Mouse (Mus musculus): ENCODE measurements around the gene Gm36079. TPM values are rescaled to one million over a fixed set of nuclear protein-coding genes. Genes with fewer than 3 reads are reported as not detected.
"Not testable (repeated sequence)": the region's sequence is repeated elsewhere in the genome, so short reads cannot be mapped to it uniquely, and the experiment has no call there.

Gene Gm36079
- polyA plus RNA-seq, 1 experiment from 2014 or later: not detected

- WGBS: 0% methylated on average over 3 of the region's 10 CpGs
- H3K27me3 ChIP-seq (ENCODE audit: poor library complexity, severe bottlenecking): peaks cover 45% of the 10 kb centered on the region
- H3K27ac ChIP-seq; H3K36me3 ChIP-seq (replicated peaks); H3K4me3 ChIP-seq; H3K9me3 ChIP-seq; H3K4me1 ChIP-seq; DNase-seq (ENCODE audit: extremely low spot score, low spot score): not testable (repeated sequence)
Observed at GRCm38 (mm10) chr13:120034637-120035036, 7.8 kb upstream of the Gm36079 start.

GRCm38 (mm10) chr13:120033516-120034190 is 6.8 kb upstream of the Gm36079 start:
- WGBS: 2% methylated on average over 19 of the region's 19 CpGs
- not testable (repeated sequence) for H3K36me3 ChIP-seq (replicated peaks); H3K4me1 ChIP-seq; H3K9me3 ChIP-seq; H3K27ac ChIP-seq; H3K4me3 ChIP-seq
- peak; percentile 14 for DNase-seq (ENCODE audit: extremely low spot score, low spot score)
- H3K27me3 ChIP-seq (ENCODE audit: poor library complexity, severe bottlenecking): peaks cover 41% of the 10 kb centered on the region

- H3K36me3 ChIP-seq (replicated peaks); H3K4me1 ChIP-seq; H3K27ac ChIP-seq; H3K4me3 ChIP-seq; H3K9me3 ChIP-seq; DNase-seq (ENCODE audit: extremely low spot score, low spot score): not testable (repeated sequence)
- H3K27me3 ChIP-seq (ENCODE audit: poor library complexity, severe bottlenecking): peaks cover 33% of the 10 kb centered on the region
- WGBS: 3% methylated on average over 16 of the region's 16 CpGs
Observed at GRCm38 (mm10) chr13:120031676-120032075, 4.9 kb upstream of the Gm36079 start.

GRCm38 (mm10) chr13:120027368-120027767 is 557 bp upstream of the Gm36079 start:
- not testable (repeated sequence) for H3K9me3 ChIP-seq; H3K4me1 ChIP-seq; H3K4me3 ChIP-seq; H3K36me3 ChIP-seq (replicated peaks); H3K27ac ChIP-seq
- peaks cover 44% of the 10 kb centered on the region for H3K27me3 ChIP-seq (ENCODE audit: poor library complexity, severe bottlenecking)
- WGBS: 1% methylated on average over 11 of the region's 11 CpGs
- peak; percentile 14 for DNase-seq (ENCODE audit: extremely low spot score, low spot score)

GRCm38 (mm10) chr13:120026373-120026772 is 438 bp downstream of the Gm36079 start:
- H3K4me1 ChIP-seq; H3K4me3 ChIP-seq; H3K9me3 ChIP-seq; H3K36me3 ChIP-seq (replicated peaks); H3K27ac ChIP-seq; DNase-seq (ENCODE audit: extremely low spot score, low spot score): not testable (repeated sequence)
- WGBS: 0% methylated on average over 3 of the region's 13 CpGs
- peaks cover 41% of the 10 kb centered on the region for H3K27me3 ChIP-seq (ENCODE audit: poor library complexity, severe bottlenecking)

GRCm38 (mm10) chr13:120025576-120025975 is 1.2 kb downstream of the Gm36079 start:
- peaks cover 41% of the 10 kb centered on the region for H3K27me3 ChIP-seq (ENCODE audit: poor library complexity, severe bottlenecking)
- H3K27ac ChIP-seq; H3K4me3 ChIP-seq; H3K4me1 ChIP-seq; H3K36me3 ChIP-seq (replicated peaks); H3K9me3 ChIP-seq: not testable (repeated sequence)
- peak; percentile 12 for DNase-seq (ENCODE audit: extremely low spot score, low spot score)
- WGBS: 8% methylated on average over 4 of the region's 4 CpGs

GRCm38 (mm10) chr13:120025004-120025403 is 1.8 kb downstream of the Gm36079 start:
- not testable (repeated sequence) for H3K4me1 ChIP-seq; H3K9me3 ChIP-seq; H3K36me3 ChIP-seq (replicated peaks); H3K4me3 ChIP-seq; H3K27ac ChIP-seq
- DNase-seq (ENCODE audit: extremely low spot score, low spot score): peak; percentile 13
- peaks cover 45% of the 10 kb centered on the region for H3K27me3 ChIP-seq (ENCODE audit: poor library complexity, severe bottlenecking)
- WGBS: 2% methylated on average over 21 of the region's 21 CpGs

GRCm38 (mm10) chr13:120024581-120024980 is 2.2 kb downstream of the Gm36079 start:
- peaks cover 48% of the 10 kb centered on the region for H3K27me3 ChIP-seq (ENCODE audit: poor library complexity, severe bottlenecking)
- H3K4me3 ChIP-seq; H3K9me3 ChIP-seq; H3K4me1 ChIP-seq; H3K36me3 ChIP-seq (replicated peaks); H3K27ac ChIP-seq: not testable (repeated sequence)
- WGBS: 7% methylated on average over 9 of the region's 9 CpGs
- DNase-seq (ENCODE audit: extremely low spot score, low spot score): peak; percentile 14

- no CpG with 5 or more reads among the region's 1 CpGs for WGBS
- DNase-seq (ENCODE audit: extremely low spot score, low spot score): peak; percentile 13
Observed at GRCm38 (mm10) chr13:120021477-120021876, 5.3 kb downstream of the Gm36079 start.

GRCm38 (mm10) chr13:120015348-120016007 is 11.3 kb downstream of the Gm36079 start:
- not testable (repeated sequence) for H3K4me1 ChIP-seq, H3K4me3 ChIP-seq
- DNase-seq (ENCODE audit: extremely low spot score, low spot score): peak; percentile 9

More at GRCm38 (mm10) chr13:120021477-120021876, 5.3 kb downstream of the Gm36079 start:
- H3K4me1 ChIP-seq; H3K9me3 ChIP-seq; H3K36me3 ChIP-seq (replicated peaks); H3K4me3 ChIP-seq; H3K27ac ChIP-seq: not testable (repeated sequence)
- H3K27me3 ChIP-seq (ENCODE audit: poor library complexity, severe bottlenecking): peaks cover 40% of the 10 kb centered on the region

GRCm38 (mm10) chr13:120013962-120014361 is 12.8 kb downstream of the Gm36079 start:
- H3K9me3 ChIP-seq; DNase-seq (ENCODE audit: extremely low spot score, low spot score); H3K27me3 ChIP-seq (ENCODE audit: poor library complexity, severe bottlenecking); H3K36me3 ChIP-seq (replicated peaks); H3K4me3 ChIP-seq; H3K4me1 ChIP-seq; H3K27ac ChIP-seq: not testable (repeated sequence)
- no CpG with 5 or more reads among the region's 2 CpGs for whole genome bisulfite sequencing

More at GRCm38 (mm10) chr13:120015348-120016007, 11.3 kb downstream of the Gm36079 start:
- 0% methylated on average over 9 of the region's 32 CpGs for WGBS
- H3K27ac ChIP-seq; H3K9me3 ChIP-seq; H3K36me3 ChIP-seq (replicated peaks): not testable (repeated sequence)
- peaks cover 14% of the 10 kb centered on the region for H3K27me3 ChIP-seq (ENCODE audit: poor library complexity, severe bottlenecking)

- not testable (repeated sequence) for H3K27ac ChIP-seq; H3K4me3 ChIP-seq; H3K36me3 ChIP-seq (replicated peaks); DNase-seq (ENCODE audit: extremely low spot score, low spot score); H3K4me1 ChIP-seq; H3K27me3 ChIP-seq (ENCODE audit: poor library complexity, severe bottlenecking); H3K9me3 ChIP-seq
- no CpG with 5 or more reads among the region's 5 CpGs for WGBS
Observed at GRCm38 (mm10) chr13:120013544-120013943, 13.3 kb downstream of the Gm36079 start.

GRCm38 (mm10) chr13:120010068-120010467 is 16.7 kb downstream of the Gm36079 start:
- not testable (repeated sequence) for H3K27ac ChIP-seq; H3K36me3 ChIP-seq (replicated peaks); DNase-seq (ENCODE audit: extremely low spot score, low spot score); H3K4me1 ChIP-seq; H3K27me3 ChIP-seq (ENCODE audit: poor library complexity, severe bottlenecking); H3K9me3 ChIP-seq; H3K4me3 ChIP-seq
